Mouse (Mus musculus) urinary bladder, postnatal 36 days (tissue): ENCODE results near the gene Vgll4.
"Not testable (repeated sequence)": the region's sequence is repeated elsewhere in the genome, so short reads cannot be mapped to it uniquely, and the experiment has no call there.

ENCODE experiments used
- DNase-seq, 2 experiments: peaks; one replicate each; pipeline ENCODE4 v3.0.0; 2022; ENCODE audit warnings: low spot score in 2 of 2, mixed read lengths in 1 of 2

Vgll4 gene

DNA sequence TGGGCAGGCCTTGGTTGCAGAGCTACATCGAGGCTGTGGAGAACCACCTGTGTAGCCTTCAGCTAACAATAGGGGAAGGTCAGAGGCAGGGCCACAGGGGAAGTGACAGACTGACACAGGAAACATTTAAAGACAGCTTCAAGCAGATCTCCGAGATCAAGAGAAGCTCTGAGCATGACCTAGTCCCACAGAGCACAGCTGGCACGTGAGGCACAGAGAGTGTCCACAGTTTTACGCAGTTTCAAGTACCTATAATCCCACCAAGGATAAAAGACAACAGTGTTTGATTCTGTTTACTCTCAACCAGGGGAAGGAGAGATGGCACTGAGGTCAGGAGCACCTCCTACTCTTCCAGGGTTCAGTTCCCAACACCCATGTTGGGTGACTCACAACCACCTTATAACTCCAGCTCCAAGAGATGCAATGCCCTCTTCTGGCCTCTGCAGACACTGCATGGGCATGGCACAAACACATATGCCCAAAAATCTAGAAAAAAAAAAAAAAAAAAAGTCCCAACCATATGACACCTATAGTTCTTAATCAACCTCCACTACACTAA, 75.2 kb downstream of the Vgll4 start:
- DNase-seq, result no peak

DNA sequence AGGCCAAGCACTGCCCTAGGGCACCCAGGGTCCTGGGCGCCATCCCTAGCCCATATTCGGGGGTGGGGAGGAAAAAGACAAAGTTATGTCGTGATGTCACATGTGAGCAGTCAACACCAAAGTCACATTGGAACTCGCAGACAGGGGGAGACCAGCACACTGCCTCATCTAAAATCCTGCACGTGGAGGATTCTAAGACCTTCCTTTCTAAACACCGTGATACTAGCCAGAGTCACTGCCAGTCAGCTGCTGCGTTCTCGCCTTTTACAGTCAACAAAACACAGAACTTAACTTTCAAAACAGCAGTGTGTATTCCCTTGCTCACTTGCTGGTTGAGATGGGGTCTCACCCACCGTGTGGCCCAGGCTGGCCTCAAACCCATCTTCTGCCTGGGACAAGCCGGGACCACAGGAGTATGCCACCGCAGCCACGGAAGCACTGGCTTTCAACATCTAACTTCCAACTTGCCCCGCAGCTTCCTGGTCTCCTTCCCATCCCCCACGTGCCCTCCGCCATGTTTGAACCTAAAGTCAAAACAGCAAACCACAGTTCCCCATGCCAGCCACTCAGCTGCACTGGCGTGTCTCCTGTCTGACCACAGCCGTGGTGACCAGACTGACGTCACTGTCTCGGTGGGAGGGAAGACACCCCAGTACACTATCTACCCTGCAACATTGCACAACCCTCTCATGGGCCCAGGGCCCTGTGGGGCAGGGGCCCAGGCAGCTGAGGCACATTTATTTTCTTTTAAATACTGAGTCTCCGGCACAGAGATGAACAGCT, 76.2 kb downstream of the Vgll4 start:
- DNase-seq, result peak in 1 of 2 experiments; percentile 80

DNA sequence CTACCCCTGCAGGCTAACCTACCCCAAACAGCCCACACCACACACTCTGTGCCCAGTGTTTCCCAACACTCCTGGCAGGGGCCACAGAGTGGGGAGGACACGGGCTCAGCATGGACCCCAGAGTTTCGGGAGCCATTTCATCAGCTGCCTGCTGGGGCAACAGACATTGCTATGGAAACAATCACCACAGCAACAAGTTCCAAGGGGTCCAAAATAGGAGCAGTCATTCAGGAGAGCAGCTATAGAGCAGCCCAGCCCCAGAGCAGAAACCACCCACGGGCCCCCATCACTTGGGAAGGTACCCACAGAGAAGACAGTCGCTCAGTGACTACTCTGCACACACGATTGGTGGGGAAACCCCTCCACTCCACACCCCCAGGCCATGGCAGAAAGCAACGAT, 77.4 kb downstream of the Vgll4 start:
- peak in 1 of 2 experiments; percentile 60 for DNase-seq

DNA sequence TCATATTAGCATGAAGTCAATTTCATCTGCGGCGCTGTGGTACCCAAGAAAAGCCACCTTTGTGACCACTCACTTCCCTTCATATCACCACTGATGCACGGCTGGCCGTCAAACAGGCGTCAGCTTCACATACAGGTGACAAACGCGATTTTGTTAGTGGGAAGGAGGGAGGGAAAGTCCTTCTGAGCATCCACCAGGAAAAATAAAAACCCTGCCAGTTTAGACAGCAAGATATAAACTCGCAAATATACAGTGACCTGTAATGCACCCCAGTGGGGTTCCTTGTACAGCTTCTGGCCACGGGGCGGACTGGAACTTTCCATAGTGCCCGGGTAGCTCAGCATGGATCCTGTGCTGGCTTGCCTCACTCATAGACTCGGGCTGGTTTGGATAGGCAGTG, 78.0 kb downstream of the Vgll4 start:
- DNase-seq, result no peak

DNA sequence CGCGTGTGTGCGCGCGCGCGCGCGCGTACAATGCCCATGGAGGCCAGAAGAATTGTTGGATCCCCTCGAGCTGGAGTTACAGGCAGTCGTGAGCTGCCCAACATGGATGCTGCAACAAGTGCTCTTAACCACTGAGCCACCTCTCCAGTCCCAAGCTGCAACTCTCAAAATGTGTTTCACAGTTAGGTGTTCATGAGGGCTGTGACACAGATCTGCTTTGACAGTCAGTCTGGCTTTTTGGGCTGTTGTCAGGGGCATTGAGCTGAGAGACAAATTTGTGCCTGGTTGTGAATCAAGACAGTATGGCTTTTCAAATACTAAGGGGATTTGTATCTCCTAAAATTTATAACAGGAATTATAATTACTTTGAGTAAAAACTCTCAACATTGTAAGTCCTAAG, 78.5 kb downstream of the Vgll4 start:
- no peak for DNase-seq

DNA sequence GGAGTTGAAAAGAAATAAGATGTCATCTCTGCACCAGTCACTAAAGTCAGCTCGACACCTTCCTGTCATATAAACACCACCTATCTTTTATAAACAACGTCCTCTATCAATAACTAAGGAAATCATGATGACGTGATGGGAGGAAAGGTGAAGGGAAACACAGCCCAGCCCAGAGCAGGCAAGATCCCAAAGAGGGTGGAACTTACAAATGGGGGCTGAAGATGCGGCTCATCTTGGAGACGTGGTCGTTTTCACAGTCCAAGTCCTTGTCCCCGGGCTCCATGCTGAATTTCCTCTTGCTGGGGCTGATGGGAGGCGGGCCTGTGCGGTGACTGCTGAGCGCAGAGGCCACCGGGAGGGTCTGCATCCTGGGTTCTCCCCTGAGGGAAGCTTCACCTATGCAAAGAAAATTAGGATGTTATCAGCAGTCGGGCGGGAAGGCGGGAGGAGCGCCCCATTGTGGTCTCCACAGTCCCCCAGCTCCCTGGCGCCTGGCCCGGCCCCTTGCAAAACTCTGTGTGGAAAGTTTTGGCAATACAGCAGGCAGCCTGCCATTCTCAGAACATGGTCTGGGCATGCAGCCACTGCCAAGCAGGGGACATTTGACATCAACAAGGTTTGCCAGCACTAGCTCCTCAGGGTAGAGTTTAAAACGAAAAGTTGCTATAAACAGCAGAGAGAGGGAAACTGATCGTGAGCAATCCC, 79.2 kb downstream of the Vgll4 start:
- DNase-seq, result peak in 1 of 2 experiments; percentile 88

DNA sequence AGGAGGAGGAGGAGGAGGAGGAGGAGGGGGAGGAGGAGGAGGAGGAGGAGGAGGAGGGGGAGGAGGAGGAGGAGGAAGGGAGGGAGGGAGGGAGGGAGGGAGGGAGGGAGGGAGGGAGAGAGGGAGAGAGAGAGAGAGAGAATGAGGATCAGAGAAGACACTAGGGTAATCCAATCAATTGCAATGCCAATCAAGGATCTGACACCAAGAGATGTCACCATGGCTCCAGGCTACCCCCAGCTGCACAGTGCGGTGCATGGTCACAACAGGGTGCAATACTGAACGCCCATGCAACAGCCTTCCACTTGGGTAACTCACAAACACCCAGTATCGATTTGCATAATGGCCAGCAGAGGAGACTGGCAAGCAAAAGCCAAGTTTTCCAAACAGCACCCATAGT, 79.8 kb downstream of the Vgll4 start:
- DNase-seq, result not testable (repeated sequence)

DNA sequence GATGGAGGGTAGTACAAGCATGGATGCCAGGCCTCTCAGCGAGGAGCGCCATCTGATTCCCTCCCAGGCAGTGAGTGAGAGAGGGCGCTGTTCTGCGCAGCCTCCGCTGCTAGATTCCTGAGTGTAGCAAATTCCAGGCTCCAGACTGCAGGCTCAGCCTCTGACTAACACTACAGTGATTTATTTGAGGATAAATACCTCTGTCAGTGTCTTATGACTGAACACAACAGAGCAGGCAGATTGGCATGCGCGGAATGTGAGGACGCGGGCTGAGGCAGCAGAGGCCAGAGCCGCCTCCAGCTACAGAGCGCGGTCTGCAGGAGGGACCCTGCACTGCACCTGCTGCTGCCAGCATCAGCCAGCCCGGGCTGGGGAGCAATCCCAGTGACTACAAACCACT, 80.9 kb downstream of the Vgll4 start:
- DNase-seq, result peak in 1 of 2 experiments; percentile 72

DNA sequence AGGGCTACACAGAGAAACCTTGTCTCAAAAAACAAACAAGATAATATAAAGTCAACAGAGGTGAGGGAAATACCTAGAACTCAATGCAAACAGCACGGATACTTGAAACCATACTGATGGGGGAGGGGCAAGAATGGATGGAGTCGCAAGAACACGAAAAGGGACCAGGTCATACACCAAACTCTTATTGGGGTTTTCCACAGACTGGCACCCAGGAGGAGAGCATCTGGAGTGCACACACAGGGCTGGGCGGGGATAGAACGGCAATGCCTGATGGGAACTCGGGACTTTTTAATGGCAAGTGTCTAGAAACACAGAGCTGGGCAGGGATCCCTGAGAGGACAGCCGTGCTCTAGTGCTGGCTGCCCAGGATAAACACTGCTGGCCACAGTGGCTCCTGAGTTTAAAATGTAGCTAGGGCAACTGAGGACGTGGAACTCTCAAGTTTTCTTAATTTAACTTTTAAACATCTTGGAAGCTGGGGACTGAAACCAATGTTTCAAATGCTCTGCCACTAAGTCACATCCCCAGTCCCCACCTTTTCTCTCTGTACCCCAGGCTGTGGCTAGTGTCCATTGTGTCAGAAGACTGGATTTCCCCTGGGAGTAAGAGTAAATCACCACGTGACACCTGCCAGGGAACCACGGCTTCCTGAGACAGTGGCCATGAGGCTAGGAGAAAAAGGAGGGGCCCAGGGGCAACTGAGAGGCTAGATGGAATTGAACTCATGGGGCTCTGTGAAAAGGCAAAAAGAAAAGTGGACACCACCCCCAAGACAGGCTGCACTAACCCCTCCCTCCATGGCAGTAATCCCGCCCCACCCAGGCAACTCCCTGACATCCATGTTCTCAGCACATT, 83.1 kb downstream of the Vgll4 start:
- no peak for DNase-seq

DNA sequence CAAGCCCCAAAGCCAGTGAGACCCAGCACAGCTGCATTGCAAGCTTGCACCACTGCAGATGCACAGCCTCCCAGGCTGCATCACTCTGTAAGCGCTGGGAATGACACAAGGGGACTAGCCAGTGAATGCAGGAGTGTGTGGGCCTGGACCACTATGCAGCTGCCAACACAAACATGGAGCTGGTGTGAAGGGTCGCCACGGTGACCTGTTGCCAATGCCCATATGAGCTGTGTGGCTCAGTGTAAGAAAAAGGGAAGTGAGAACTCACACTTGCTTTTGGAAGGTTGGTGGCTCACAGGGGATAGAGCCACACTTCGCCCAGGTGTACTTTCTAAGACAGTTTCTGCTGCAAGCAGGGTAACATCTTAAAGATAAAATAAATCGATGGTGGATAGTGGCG, 83.8 kb downstream of the Vgll4 start:
- DNase-seq, result no peak

DNA sequence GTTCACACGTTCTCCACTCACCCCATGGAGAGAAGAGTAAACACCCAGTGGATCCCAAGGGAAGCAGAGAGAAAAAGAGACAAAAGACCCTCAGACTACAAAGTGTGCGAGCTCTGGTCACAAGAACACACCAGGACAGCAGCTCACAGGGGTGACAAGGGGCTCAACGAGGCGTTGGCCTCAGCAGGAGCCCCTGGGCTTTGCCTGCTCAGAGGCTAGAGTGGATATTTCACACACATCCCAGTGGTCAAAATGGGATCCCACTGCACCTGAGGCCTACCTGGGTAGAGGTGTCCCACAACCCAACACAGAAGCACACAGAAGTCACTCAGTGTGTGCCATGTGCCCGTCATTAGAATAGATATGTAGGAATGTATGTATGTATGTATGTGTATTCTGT, 84.7 kb downstream of the Vgll4 start:
- DNase-seq, result no peak

DNA sequence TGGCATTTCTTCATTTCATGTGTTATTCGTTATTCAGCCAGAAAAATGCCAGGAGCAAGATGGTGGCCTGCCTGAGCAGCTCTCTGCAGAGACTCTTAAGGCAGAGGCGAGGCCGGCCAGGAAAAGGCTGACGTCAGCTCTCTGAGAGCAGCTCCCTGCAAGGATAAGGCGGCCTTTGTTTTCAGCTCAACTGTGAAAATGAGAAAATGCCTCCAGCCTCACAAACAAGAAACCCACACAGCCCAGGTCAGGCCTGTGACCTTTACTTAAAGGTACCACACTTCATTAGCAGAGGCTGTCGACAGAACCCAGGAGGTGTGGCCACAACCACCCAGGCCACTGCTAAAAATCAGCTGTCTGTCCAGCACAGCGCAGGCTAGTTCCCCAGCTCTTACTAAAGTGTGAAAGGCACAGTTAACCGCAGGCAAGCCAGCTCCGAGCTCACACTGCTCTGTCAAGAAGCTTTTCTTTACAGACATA, 86.5 kb downstream of the Vgll4 start:
- DNase-seq, result peak in 1 of 2 experiments; percentile 60

DNA sequence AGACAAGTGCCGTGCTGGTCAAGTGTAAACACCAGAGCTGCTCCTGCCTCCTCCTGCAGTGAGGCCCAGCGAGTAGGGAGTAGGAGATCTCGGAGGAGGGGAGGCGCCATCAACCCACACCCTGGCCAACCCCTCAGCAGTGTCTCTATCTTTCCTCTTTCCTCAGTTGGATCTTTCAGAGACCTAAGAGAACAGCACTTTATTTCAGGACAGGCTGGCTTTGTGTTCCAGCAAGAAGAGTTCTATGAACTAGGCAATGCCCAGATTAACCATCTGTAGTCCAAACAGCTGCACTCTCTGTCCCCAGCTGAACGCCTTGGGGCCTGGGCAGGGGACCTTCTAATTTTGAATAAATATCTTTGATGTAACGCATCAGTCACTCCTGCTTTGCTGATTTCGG, 87.1 kb downstream of the Vgll4 start:
- no peak for DNase-seq

DNA sequence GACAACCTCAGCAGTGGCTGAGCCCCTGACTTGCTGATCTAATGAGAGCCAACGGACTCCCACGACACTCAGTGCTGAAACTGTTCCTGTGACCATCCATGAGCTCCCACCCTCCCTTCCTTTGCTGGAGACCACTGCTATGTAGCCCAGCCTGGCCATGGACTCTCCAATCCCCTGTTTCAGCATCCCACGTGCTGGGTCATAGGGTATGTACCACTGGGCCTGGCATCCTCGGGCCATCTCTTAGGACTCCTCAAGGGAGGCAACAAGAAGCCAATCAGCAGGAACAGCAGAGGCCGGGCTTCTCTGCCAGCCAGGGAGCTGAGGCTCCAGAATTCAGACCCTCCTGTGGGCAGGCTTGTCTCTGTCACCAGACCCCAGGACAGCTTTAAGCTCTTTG, 87.6 kb downstream of the Vgll4 start:
- no peak for DNase-seq

DNA sequence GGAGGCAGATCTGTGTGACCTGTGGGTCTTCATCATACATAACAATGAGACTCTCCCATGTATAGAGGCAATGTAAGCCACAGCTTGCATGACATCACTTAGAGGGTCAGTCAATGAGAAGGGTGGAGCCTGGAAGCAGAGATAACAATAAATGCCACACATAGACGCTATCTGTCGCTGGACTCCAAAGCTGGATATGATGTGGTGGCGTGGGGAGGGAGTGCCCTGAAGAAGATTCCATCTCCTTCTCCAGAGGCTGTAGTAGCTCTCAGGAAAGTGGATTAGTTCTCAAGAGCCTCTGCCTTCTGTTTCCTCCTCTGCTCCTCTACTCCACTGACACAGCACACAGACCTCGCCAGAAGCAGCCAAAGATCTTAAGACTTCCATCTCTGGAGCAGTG, 89.0 kb downstream of the Vgll4 start:
- no peak for DNase-seq

DNA sequence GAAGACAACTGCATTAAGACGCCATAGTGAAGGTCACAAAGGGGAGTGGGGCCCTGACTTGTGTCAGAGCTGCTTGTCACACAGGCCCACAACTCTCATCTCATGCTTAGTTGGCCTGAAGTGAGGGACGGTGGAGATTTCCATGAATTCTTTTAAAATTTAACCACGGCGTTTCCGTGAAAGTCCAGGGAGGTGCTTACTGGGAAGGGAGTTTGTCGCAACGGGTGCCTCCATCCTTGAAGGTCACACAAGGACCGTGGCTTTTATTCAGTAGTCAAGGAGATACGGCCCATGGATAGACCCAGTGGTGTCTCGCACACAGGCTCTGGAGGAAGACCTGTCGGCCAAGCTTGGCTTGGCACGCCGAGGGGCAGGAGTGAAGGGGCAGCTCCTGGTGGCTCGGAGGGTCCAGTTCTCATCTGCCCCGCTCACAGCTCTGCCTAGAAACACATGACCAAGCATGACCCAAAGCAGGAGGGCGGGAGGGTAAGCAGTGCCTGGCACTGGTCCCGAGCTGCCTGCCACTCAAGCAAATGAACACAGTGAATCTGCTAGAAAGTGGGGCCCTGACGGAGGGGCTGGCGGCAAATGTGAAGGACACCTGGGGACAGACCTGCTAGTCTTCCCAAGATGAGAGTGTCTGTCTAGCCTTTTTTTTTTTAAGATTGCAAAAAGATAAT, 90.8 kb downstream of the Vgll4 start:
- no peak for DNase-seq

DNA sequence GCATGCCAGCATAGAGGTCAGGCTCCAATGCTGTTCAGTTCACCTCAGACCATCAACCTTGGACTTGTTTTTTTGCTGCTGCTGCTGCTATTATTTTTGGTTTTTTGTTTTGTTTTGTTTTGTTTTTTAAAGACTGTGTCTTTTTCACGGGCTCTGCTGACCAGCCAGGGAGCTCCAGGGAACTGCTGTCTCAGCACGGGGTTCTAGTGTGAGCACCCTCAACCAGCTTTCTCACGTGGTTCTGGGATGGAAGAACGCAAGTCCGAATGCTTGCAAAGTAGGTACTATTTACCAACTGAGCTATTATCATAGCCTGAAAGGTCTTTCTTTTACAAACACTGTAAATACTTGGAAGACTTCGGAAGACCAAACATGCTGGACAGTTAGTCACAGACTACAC, 93.2 kb downstream of the Vgll4 start:
- DNase-seq, result no peak

DNA sequence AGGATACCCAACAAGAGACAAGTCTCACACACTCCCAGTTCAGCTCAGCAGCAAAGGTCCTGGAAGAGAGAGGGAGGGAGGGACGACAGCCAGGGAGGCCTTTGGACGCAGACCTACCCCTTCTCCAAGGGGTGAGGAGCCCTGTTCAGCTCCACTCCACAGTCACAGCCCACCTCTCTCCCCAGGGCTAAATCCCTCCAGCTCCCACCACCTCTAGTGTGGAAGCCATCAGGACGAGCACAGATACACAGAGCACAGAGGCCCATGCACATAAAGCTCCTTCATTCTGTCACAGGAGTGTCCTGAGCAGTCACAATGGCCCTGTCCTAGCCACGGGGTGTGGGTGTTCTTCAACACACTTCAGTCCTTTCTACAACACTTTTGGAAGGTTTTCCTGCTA, 93.8 kb downstream of the Vgll4 start:
- DNase-seq, result no peak

DNA sequence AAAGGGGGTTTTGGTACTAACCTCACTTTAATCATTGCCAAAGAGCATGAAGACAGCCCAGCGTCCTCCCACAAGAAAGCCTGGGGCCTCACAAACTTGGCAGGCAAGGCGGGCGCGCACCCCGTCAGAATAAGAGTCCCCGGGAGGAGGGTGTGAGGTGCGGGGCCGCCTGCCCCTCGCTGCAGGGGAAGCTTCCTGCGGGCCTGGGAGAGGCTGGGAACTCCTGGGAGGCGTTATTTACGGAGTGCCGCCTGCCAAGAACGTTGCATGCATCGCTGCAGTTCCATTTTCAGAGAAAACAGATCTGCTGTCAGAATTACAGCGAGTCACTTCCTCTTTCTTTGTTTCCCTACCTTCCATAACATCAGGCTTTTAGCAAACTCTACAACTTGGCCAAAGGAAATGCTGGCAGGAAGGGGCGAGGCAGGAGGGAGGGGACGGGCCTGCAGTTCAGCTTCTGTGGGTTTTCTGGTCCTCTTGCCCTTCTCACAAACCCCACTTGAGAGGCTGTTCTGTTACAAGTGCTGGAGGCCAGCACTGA, 94.7 kb downstream of the Vgll4 start:
- DNase-seq, result peak; percentile 91 to 94

DNA sequence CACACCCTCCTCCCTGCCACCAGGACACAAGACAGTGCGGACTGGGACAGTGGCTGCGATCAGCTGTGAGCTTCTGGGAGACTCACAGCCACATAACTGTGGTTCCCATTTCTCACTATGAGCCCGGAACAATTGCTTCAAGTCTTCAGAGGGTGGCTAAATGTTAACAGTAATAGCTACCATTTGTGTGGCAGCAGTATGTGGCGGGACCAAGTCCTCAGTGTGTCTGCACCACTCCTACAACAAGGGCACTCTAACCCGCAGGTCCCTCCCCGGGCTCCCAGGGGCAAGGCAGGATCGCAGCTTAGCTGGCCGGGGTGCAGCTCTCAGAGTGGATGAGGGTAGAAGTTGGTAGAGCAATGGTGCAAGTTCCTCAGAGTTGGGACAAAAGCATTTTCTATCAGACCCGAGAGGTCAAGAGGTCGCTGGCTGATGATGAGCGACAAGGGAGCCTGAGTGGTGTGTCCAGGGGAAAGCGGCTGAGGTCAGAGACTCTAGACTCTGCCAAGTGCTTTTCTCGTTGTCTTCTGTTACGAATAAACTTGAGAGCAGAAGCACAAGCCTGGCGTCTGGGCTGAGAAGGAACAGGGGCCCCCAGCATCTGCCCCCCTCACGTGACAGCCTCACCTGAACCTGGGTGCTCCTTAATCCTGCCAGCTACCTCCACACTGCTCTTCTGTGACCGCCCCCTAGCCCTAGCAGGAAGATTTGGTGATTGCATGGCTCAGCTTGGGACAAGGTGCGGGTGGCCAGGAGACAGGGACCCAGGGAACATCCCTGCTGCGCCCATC, 95.5 kb downstream of the Vgll4 start:
- DNase-seq, result peak in 1 of 2 experiments; percentile 38
